In the genomic region with DNA sequence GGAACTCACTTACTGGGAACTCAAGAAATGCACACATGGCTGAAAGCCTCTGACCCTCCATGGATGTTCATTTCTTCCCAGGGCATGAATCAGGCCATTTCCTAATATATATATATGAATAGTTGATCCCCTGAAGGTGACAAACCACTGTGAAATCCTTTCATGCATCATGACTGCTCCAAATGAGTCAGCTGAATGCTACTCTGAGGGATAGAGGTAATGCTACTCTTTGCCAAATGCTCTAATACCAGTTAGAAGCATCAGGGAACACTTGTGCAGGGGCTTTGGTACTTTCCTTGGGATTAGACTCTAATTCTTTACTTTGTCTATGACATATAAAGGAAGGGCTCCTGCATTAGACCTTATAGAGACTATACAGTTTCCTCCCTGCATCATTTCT, we compare ENCODE assay signal across 32 mouse cellular contexts.
"Had no signal": no experiment of that assay in that cellular context is flagged by ENCODE, and none has a peak within 500 bp of the region (broad histone marks: within the 10 kb centered on the region; RNA-seq: fewer than 3 reads in every experiment).

No protein-coding gene starts in this region.

- H3K27ac ChIP-seq: limb, embryonic 10.5 days; limb, embryonic 12.5 days; limb, embryonic 13.5 days; limb, embryonic 15.5 days; liver, embryonic 12.5 days; liver, embryonic 13.5 days; liver, embryonic 14.5 days; liver, embryonic 15.5 days; lung, embryonic 15.5 days; macrophage; midbrain, embryonic 10.5 days; midbrain, embryonic 12.5 days; midbrain, embryonic 13.5 days; midbrain, embryonic 15.5 days; neural tube, embryonic 12.5 days had no signal

- H3K4me1 ChIP-seq: limb, embryonic 10.5 days; limb, embryonic 12.5 days; limb, embryonic 13.5 days; limb, embryonic 15.5 days; liver, embryonic 12.5 days; liver, embryonic 13.5 days; liver, embryonic 15.5 days; lung, embryonic 15.5 days; megakaryocyte, embryonic 14.5 days; midbrain, embryonic 10.5 days; midbrain, embryonic 12.5 days; midbrain, embryonic 13.5 days; midbrain, embryonic 15.5 days; neural tube, embryonic 12.5 days had no signal

- H3K9me3 ChIP-seq: limb, embryonic 10.5 days; limb, embryonic 12.5 days; limb, embryonic 13.5 days; limb, embryonic 15.5 days; liver, embryonic 12.5 days; liver, embryonic 13.5 days; liver, embryonic 15.5 days; lung, embryonic 15.5 days; megakaryocyte, embryonic 14.5 days; midbrain, embryonic 10.5 days; midbrain, embryonic 12.5 days; midbrain, embryonic 13.5 days; midbrain, embryonic 15.5 days; neural tube, embryonic 12.5 days had no signal

- H3K27me3 ChIP-seq: limb, embryonic 12.5 days; limb, embryonic 13.5 days; limb, embryonic 15.5 days; liver, embryonic 12.5 days; liver, embryonic 13.5 days; liver, embryonic 15.5 days; lung, embryonic 15.5 days; megakaryocyte, embryonic 14.5 days; midbrain, embryonic 12.5 days; midbrain, embryonic 13.5 days; midbrain, embryonic 15.5 days; neural tube, embryonic 12.5 days had no signal

- DNase-seq: left cerebral cortex, postnatal 4 days; liver; liver, embryonic 13.5 days; liver, postnatal 0 days; lung, adult 18-20 months; lung, adult 2 months; lung, postnatal 10 days; lung, postnatal 14 days; lung, postnatal 36 days; lung, postnatal 4 days; midbrain, embryonic 14.5 days had no signal

- H3K4me2 ChIP-seq: limb, embryonic 12.5 days; limb, embryonic 13.5 days; limb, embryonic 15.5 days; liver, embryonic 11.5 days; liver, embryonic 12.5 days; liver, embryonic 13.5 days; liver, embryonic 15.5 days; lung, embryonic 14.5 days; lung, embryonic 15.5 days; midbrain, embryonic 11.5 days; midbrain, embryonic 12.5 days; midbrain, embryonic 13.5 days; midbrain, embryonic 15.5 days; neural tube, embryonic 12.5 days had no signal

- H3K36me3 ChIP-seq: limb, embryonic 10.5 days; limb, embryonic 12.5 days; limb, embryonic 13.5 days; limb, embryonic 15.5 days; liver, embryonic 12.5 days; liver, embryonic 13.5 days; liver, embryonic 15.5 days; lung, embryonic 15.5 days; midbrain, embryonic 10.5 days; midbrain, embryonic 12.5 days; midbrain, embryonic 13.5 days; midbrain, embryonic 15.5 days; neural tube, embryonic 12.5 days had no signal

- ATAC-seq: liver, embryonic 12.5 days; liver, postnatal 0 days; lung, postnatal 0 days; midbrain, embryonic 13.5 days; midbrain, embryonic 15.5 days; midbrain, embryonic 16.5 days had no signal

- H3K9ac ChIP-seq: limb, embryonic 12.5 days; limb, embryonic 13.5 days; limb, embryonic 15.5 days; liver, embryonic 12.5 days; liver, embryonic 13.5 days; liver, embryonic 14.5 days; liver, embryonic 15.5 days; liver, postnatal 0 days; lung, embryonic 14.5 days; lung, embryonic 15.5 days; midbrain, embryonic 12.5 days; midbrain, embryonic 13.5 days; midbrain, embryonic 15.5 days; neural tube, embryonic 12.5 days had no signal

- H3K4me3 ChIP-seq: limb, embryonic 10.5 days; limb, embryonic 12.5 days; limb, embryonic 13.5 days; limb, embryonic 15.5 days; liver, embryonic 12.5 days; liver, embryonic 13.5 days; liver, embryonic 15.5 days; lung, embryonic 15.5 days; megakaryocyte, embryonic 14.5 days; midbrain, embryonic 10.5 days; midbrain, embryonic 12.5 days; midbrain, embryonic 13.5 days; midbrain, embryonic 15.5 days; myocyte; neural tube, embryonic 12.5 days had no signal
